ENCODE assay signal across 8 mouse cellular contexts in genomic region chr6:48016090-48016521, GRCm38 (mm10). TPM values are rescaled to one million over a fixed set of nuclear protein-coding genes. Genes with fewer than 3 reads are reported as not detected.
DNase-seq lines count a peak whose midpoint lies in the region; ATAC-seq and TF ChIP-seq lines count a peak whose summit lies in the region.

No protein-coding gene starts in this region.

- H3K27me3 ChIP-seq in E14TG2a.4 (ENCODE audit: insufficient read depth, low read length): no peaks in the 10 kb centered on the region; the same call in 1 of the 2 replicates
- H3K27me3 ChIP-seq in heart, embryonic 15.5 days: peaks cover 97% of the 10 kb centered on the region
- H3K27me3 ChIP-seq in kidney, postnatal 0 days (ENCODE audit: insufficient read depth, low read length): no peaks in the 10 kb centered on the region
- H3K27me3 ChIP-seq in liver, embryonic 16.5 days (ENCODE audit: control insufficient read depth, insufficient read depth, low read depth, low read length): no peaks in the 10 kb centered on the region
- no peaks in the 10 kb centered on the region for H3K27me3 ChIP-seq in neural tube, embryonic 12.5 days (replicated peaks)

- H3K4me1 ChIP-seq in E14TG2a.4 (replicated peaks; ENCODE audit: low read depth, low read length): peaks cover 15% of the 10 kb centered on the region
- peaks cover 2% of the 10 kb centered on the region; the same call in 1 of the 2 replicates for H3K4me1 ChIP-seq in embryonic fibroblast, embryonic 13.5 days (ENCODE audit: control insufficient read depth, insufficient read depth, low read length)
- H3K4me1 ChIP-seq in heart, embryonic 15.5 days (replicated peaks): peaks cover 9% of the 10 kb centered on the region; the same call in 1 of the 2 replicates
- H3K4me1 ChIP-seq in kidney, postnatal 0 days (replicated peaks; ENCODE audit: insufficient read depth, low read length): no peaks in the 10 kb centered on the region
- peaks cover 3% of the 10 kb centered on the region; the same call in 1 of the 2 replicates for H3K4me1 ChIP-seq in liver, embryonic 16.5 days (ENCODE audit: control insufficient read depth, low read depth, low read length)
- no peaks in the 10 kb centered on the region for H3K4me1 ChIP-seq in neural tube, embryonic 12.5 days

- no peak for TF ChIP-seq POLR2A in brain, embryonic 14.5 days (IDR thresholded peaks at IDR 0.05; ENCODE audit: borderline replicate concordance, extremely low read depth, insufficient read depth, insufficient read length, poor library complexity, severe bottlenecking)
- TF ChIP-seq POLR2A in embryonic fibroblast, embryonic 13.5 days (IDR thresholded peaks at IDR 0.05; ENCODE audit: low read depth, low read length): no peak

- peak overlapping the region; percentile 69 for H3K4me3 ChIP-seq in E14TG2a.4 (replicated peaks; ENCODE audit: low read length)
- H3K4me3 ChIP-seq in embryonic fibroblast, embryonic 13.5 days (ENCODE audit: insufficient read depth, low read length): no peak overlapping the region
- H3K4me3 ChIP-seq in heart, embryonic 15.5 days: peak overlapping the region; percentile 42
- H3K4me3 ChIP-seq in kidney, postnatal 0 days (replicated peaks; ENCODE audit: low read depth, low read length): peak overlapping the region; percentile 31
- H3K4me3 ChIP-seq in liver, embryonic 16.5 days (ENCODE audit: low read depth, low read length): peak overlapping the region; percentile 43
- H3K4me3 ChIP-seq in neural tube, embryonic 12.5 days: peak overlapping the region; percentile 43

- DNase-seq in brain, embryonic 14.5 days (ENCODE audit: low read depth): peak; percentile 91
- peak; percentile 83 for DNase-seq in kidney, postnatal 0 days (ENCODE audit: low spot score)
- DNase-seq in telencephalon, adult 2 months (ENCODE audit: low read depth, low spot score): peak; percentile 33

- under 1% methylated on average over 24 of the region's 24 CpGs for WGBS in heart, embryonic 15.5 days
- 0% methylated on average over 23 of the region's 24 CpGs for WGBS in kidney, postnatal 0 days
- under 1% methylated on average over 24 of the region's 24 CpGs for WGBS in liver, embryonic 16.5 days (ENCODE audit: insufficient replicate concordance)
- WGBS in neural tube, embryonic 12.5 days: under 1% methylated on average over 23 of the region's 24 CpGs

- 0 out of 2 replicates have a peak overlapping the region, but pooled peaks have one; percentile 32 for H3K9ac ChIP-seq in heart, embryonic 15.5 days
- peak overlapping the region; percentile 8; the same call in 1 of the 2 replicates for H3K9ac ChIP-seq in kidney, postnatal 0 days (ENCODE audit: low read depth, low read length)
- H3K9ac ChIP-seq in liver, embryonic 16.5 days (ENCODE audit: low read depth, low read length): peak overlapping the region; percentile 28
- peak overlapping the region; percentile 53 for H3K9ac ChIP-seq in neural tube, embryonic 12.5 days

- no peaks in the 10 kb centered on the region for H3K9me3 ChIP-seq in E14TG2a.4 (ENCODE audit: low read length)
- no peaks in the 10 kb centered on the region for H3K9me3 ChIP-seq in heart, embryonic 15.5 days (replicated peaks)
- no peaks in the 10 kb centered on the region for H3K9me3 ChIP-seq in kidney, postnatal 0 days (replicated peaks; ENCODE audit: low read length)
- no peaks in the 10 kb centered on the region for H3K9me3 ChIP-seq in liver, embryonic 16.5 days (replicated peaks; ENCODE audit: control insufficient read depth, low read length)
- no peaks in the 10 kb centered on the region for H3K9me3 ChIP-seq in neural tube, embryonic 12.5 days

- no peak overlapping the region for H3K27ac ChIP-seq in embryonic fibroblast, embryonic 13.5 days (ENCODE audit: insufficient read depth, low read length)
- no peak overlapping the region for H3K27ac ChIP-seq in heart, embryonic 15.5 days
- H3K27ac ChIP-seq in kidney, postnatal 0 days: no peak overlapping the region
- H3K27ac ChIP-seq in liver, embryonic 16.5 days (ENCODE audit: low read length): no peak overlapping the region
- H3K27ac ChIP-seq in neural tube, embryonic 12.5 days: no peak overlapping the region

- peak overlapping the region; percentile 65 for H3K4me2 ChIP-seq in heart, embryonic 15.5 days
- peak overlapping the region; percentile 57 for H3K4me2 ChIP-seq in kidney, postnatal 0 days (ENCODE audit: low read length)
- peak overlapping the region; percentile 65 for H3K4me2 ChIP-seq in liver, embryonic 16.5 days (ENCODE audit: low read depth, low read length)
- H3K4me2 ChIP-seq in neural tube, embryonic 12.5 days (replicated peaks): peak overlapping the region; percentile 74

- no peak; the same call in 1 of the 2 replicates for TF ChIP-seq CTCF in E14TG2a.4 (conservative IDR thresholded peaks at IDR 0.05; ENCODE audit: low read length)
- peak; percentile 87 for TF ChIP-seq CTCF in brain, embryonic 14.5 days (IDR thresholded peaks at IDR 0.05; ENCODE audit: borderline replicate concordance, extremely low read depth, insufficient read depth, insufficient read length)
- peak; percentile 56 for TF ChIP-seq CTCF in embryonic fibroblast, embryonic 13.5 days (IDR thresholded peaks at IDR 0.05; ENCODE audit: borderline replicate concordance, insufficient read depth, low read length)
- peak; percentile 94 for TF ChIP-seq CTCF in kidney, postnatal 0 days (IDR thresholded peaks at IDR 0.05; ENCODE audit: low read depth)

- ATAC-seq in heart, embryonic 15.5 days (replicated peaks; ENCODE audit: insufficient number of reproducible peaks, insufficient read depth, low FRiP score, low read depth): peak; percentile 76
- peak; percentile 96 for ATAC-seq in kidney, postnatal 0 days (replicated peaks; ENCODE audit: low FRiP score, low read depth)
- ATAC-seq in liver, embryonic 16.5 days (ENCODE audit: low read depth): peak; percentile 88
- peak; percentile 97 for ATAC-seq in neural tube, embryonic 12.5 days (ENCODE audit: low FRiP score, low read depth)

- 0 out of 2 replicates have a peak, but pooled peaks cover 4% of the 10 kb centered on the region for H3K36me3 ChIP-seq in E14TG2a.4 (ENCODE audit: insufficient read depth, low read length)
- H3K36me3 ChIP-seq in heart, embryonic 15.5 days: no peaks in the 10 kb centered on the region
- 0 out of 2 replicates have a peak, but pooled peaks cover 4% of the 10 kb centered on the region for H3K36me3 ChIP-seq in kidney, postnatal 0 days (ENCODE audit: insufficient read depth, low read length)
- H3K36me3 ChIP-seq in liver, embryonic 16.5 days (ENCODE audit: control insufficient read depth, insufficient read depth): no peaks in the 10 kb centered on the region
- no peaks in the 10 kb centered on the region for H3K36me3 ChIP-seq in neural tube, embryonic 12.5 days

RNA-seq across cellular contexts. Expression of gene Zfp777, which starts 32.6 kb away (rescaled TPM):
- polyA plus RNA-seq in brain, embryonic 14.5 days (2012; rRNA removed): 13.7 and 24.4 TPM in 2 replicates
- 26.4 and 28.1 TPM in 2 replicates for polyA plus RNA-seq in embryonic fibroblast, embryonic 13.5 days (2011; ENCODE audit: insufficient read length, low read depth, missing spikeins)
- polyA plus RNA-seq in heart, embryonic 15.5 days (2015; fragmentation: Nextera tagmentation; extraction: Ambion mirVana): 2.8 and 4.1 TPM in 2 replicates
- polyA plus RNA-seq in kidney, postnatal 0 days (2015; fragmentation: Nextera tagmentation; extraction: Ambion mirVana): 7.0 and 7.6 TPM in 2 replicates
- polyA plus RNA-seq in liver, embryonic 16.5 days (2015; fragmentation: Nextera tagmentation; extraction: Ambion mirVana): 1.5 and 1.6 TPM in 2 replicates
- polyA plus RNA-seq in neural tube, embryonic 12.5 days (2016; fragmentation: Nextera tagmentation; extraction: Ambion mirVana): 13.0 and 13.3 TPM in 2 replicates

Comparison
In these comparisons a context has a peak if more than half of its experiments do, and no peak if none do; other contexts are left out.
1. DNase-seq: peak in every context shown above with its lines; median percentile 91 in brain, embryonic 14.5 days; 83 in kidney, postnatal 0 days; 33 in telencephalon, adult 2 months.